Mouse (Mus musculus): ENCODE measurements around the gene C1rb.
"Not testable (repeated sequence)": the region's sequence is repeated elsewhere in the genome, so short reads cannot be mapped to it uniquely, and the experiment has no call there.

C1rb gene

DNA sequence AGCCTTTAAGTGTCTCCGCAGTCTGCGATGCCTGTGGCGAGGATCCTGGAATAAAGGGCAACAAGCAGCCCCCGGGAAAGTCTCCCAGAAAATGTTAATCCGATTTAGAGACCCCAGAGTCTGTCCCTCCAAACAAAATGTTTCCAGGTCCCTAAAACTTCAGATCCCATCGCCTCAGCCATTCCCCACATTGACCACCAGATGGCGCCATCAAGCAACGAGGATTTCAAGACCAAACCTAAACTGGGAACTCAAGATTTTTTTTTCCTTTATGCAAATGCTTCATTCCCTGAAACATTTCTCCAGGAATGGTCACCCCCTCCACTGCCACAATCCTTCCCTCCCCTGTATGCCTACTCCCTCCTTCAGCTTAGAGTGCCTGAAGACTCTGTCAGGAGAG, at the start of gene C1rb:
TSS of gene C1rb (plus strand) at position 269 of the 400 bp plus-strand sequence.
- peak; percentile 75 for DNase-seq (ENCODE audit: low spot score)

- peak; percentile 35 for DNase-seq (ENCODE audit: low spot score)
These were observed 48.0 kb upstream of the C1rb start for GRCm38 (mm10) chr6:124522082-124522481.

GRCm38 (mm10) chr6:124527881-124528280, 42.2 kb upstream of the C1rb start:
- DNase-seq (ENCODE audit: low spot score): no peak

GRCm38 (mm10) chr6:124531077-124531476, 39.0 kb upstream of the C1rb start:
- DNase-seq (ENCODE audit: low spot score): no peak

DNA sequence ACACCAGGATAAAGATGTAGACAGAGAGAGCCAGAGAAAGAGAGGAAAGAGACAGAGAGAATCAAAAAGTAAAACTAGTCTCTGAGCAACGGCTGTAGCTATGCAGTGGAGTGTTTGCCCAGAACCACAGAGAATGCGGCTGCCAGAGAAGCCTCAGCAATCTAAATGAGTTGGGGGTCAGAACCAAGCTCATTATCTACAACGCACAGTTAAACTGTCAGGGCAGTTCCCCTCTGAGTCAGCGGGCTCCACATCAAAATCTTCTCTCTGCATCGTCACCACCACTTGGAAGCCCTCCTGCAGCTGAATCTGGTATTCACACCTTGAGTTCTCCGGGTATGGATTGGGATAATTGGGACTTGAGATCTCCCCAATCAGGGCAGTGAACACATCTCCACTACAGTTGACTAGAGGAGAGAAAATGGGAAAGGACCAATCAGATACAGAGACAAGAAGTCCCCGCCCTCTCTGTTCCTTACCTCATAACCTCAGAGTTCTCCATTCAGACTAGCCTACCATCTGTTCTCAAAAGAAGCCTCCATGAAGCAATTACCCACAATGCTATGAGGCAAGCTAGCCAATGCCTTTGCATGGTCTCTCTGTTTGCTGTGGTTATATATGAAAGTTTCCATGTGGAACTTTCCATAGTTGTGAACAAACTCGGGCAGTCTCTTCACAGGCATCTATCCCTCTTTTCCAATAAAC, 33.8 kb upstream of the C1rb start:
- DNase-seq (ENCODE audit: low spot score): not testable (repeated sequence)

- DNase-seq (ENCODE audit: low spot score): not testable (repeated sequence)
These were observed 28.9 kb upstream of the C1rb start for GRCm38 (mm10) chr6:124541176-124541575.

- peak; percentile 58 for DNase-seq (ENCODE audit: low spot score)
These were observed 27.8 kb upstream of the C1rb start, which contains the start of gene C1s1 for GRCm38 (mm10) chr6:124542284-124542683. TSS of gene C1s1 (minus strand) at chr6:124542359.

DNA sequence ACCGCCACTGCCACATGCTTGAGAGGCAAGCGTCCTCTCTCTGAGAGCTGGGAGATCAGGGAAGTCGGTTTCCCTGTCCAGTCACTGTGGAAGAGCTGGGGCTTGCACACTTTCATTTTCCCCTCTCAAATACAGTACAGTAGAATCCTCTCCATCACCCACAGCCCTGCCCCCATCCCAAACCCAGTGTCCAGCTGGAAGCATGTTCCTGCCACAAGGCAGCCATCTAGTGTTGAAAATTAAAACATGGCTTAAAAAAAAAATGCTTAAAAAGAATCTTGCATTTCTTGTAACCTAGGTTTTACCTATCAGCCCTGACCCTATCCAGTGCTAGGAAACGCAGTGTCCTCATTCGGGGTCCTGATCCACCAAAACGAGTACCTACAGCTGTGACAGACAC, 25.6 kb upstream of the C1rb start:
- no peak for DNase-seq (ENCODE audit: low spot score)

DNA sequence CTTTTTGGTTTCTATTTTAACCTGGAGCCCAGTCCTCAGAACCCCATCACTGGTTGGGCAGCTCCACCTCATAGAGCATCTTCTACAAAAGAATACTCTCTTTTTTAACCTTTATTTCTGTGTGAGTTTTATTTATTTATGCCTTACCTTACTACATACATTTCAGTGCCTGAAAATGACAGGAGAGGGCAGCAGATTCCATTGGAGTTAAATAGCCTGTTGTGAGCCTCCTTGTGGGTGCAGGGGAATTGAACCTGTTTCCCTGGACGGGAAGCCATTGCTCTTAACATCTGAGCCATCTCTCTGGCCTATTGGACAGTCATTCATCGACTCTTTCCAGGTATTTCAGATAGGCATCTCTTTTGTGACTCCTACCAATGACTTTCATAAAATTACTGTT, 24.7 kb upstream of the C1rb start:
- no peak for DNase-seq (ENCODE audit: low spot score)

DNA sequence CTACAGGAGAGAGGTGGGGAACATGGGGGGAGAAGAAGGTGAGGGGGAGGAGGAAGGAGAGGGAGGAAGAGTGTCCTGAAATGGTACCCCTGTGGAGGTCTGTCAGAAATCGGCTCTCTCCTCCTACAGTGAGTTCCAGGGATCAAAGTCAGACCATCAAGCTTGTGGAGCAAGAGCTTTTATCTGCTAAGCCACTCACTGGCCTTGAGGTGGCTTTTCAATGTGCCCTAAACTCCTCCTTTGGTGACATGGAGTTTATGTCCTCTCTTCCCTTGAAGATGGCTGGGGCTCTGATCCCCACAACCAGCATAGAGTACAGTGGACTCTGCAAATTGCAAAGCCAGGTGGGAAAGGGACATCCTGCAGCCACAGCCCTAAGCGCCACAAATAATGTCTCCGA, 22.1 kb upstream of the C1rb start:
- DNase-seq (ENCODE audit: low spot score): not testable (repeated sequence)

- no peak for DNase-seq (ENCODE audit: low spot score)
These were observed 21.0 kb upstream of the C1rb start for GRCm38 (mm10) chr6:124549023-124549550.

DNA sequence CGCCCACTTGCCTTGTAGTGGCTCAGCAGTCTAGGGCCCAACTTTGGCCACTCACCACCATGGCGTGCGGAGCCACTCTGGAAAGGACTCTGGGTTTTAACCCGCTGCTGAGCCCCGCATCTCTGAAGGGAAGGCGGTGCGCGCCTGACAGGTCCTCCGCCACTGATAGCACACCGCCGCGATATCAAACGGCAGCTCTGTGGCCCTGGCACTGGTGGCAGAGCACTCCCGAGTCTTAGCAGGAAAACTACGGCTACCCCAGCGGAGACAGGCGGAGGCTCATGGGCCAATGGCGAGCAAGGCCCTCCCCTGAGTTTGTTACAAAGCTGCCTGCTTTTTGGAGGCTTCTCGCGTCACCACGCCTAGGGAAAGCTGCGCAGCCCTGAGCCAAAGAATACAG, 17.3 kb upstream of the C1rb start:
- DNase-seq (ENCODE audit: low spot score): no peak

GRCm38 (mm10) chr6:124555956-124556355, 14.1 kb upstream of the C1rb start:
- DNase-seq (ENCODE audit: low spot score): not testable (repeated sequence)

GRCm38 (mm10) chr6:124561156-124561555, 8.9 kb upstream of the C1rb start:
- DNase-seq (ENCODE audit: low spot score): not testable (repeated sequence)

DNA sequence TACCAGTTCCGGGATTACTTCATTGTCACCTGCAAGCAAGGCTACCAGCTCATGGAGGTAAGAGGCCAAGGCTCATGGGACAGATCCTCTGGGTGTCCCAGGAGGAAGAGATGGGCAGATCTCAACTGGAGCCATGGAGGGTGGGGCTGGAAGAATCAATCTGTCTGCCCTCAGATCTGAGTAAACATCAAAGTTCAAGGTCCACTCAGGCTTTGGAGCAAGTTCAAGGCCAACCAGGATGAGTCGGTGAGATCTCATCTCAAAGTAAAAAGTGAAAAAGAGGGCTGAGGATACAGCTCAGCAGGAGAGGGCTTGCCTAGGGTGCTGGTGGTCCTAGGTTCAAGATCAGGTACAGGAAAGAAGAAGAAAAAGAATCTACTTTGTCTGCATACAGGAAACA, 8.5 kb upstream of the C1rb start:
- DNase-seq (ENCODE audit: low spot score): not testable (repeated sequence)

DNA sequence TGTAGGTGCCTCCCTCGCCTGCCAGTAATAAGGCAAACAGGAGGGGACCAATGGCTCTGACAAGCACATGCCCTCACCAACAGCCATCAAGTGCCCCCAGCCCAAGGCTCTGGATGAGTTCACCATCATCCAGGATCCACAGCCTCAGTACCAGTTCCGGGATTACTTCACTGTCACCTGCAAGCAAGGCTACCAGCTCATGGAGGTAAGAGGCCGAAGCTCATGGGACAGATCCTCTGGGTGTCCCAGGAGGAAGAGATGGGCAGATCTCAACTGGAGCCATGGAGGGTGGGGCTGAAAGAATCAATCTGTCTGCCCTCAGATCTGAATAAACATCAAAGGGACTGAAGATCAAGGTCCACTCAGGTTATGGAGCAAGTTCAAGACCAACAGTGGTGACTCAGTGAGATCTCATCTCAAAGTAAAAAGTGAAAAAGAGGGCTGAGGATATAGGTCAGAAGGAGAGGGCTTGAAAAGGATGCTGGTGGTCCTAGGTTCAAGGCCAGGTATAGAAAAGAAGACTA, 5.1 kb downstream of the C1rb start:
- DNase-seq (ENCODE audit: low spot score): not testable (repeated sequence)

- not testable (repeated sequence) for DNase-seq (ENCODE audit: low spot score)
These were observed 10.1 kb downstream of the C1rb start for GRCm38 (mm10) chr6:124580155-124580554.

DNA sequence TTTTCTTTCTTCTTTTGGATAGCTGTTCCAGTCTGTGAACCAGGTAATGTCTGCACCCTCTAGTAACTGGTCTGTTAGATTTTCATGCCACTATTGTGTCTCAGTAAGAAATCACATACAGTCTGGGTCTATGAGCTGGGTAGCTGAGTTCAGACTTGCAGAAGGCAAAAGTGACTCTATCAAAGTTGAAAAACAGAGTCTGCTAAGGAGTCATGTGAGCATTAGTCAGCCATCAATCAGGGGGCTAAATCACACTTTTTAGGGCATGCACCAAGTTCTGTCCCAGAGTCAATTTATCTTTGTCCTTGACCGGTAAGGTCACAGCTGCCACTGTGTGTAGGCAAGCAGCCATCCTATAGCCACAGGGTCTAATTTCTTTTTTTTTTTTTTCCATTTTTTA, 12.1 kb downstream of the C1rb start:
- DNase-seq (ENCODE audit: low spot score): no peak

DNA sequence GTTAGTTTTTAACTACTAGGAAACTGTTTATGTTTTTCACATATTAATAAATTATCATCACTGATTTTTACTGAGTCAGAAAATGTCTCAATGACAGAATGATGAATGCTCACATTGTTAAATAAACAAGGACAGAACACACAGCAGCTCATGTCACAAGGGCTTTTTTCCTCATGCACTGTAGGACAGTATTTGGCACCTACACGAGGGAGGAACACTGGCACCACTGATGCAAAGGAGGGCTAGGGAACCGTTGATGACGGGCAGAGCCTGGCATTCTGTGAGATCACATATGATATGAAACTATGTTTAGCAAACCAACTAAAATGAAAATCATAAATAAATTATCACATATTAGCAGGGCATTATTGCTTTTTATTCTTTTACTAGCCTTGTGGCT, 14.8 kb downstream of the C1rb start:
- DNase-seq (ENCODE audit: low spot score): no peak

- DNase-seq (ENCODE audit: low spot score): no peak
These were observed 15.7 kb downstream of the C1rb start for GRCm38 (mm10) chr6:124585761-124586160.

- no peak for DNase-seq (ENCODE audit: low spot score)
These were observed 16.2 kb downstream of the C1rb start for GRCm38 (mm10) chr6:124586266-124586665.

GRCm38 (mm10) chr6:124588771-124589170, 18.7 kb downstream of the C1rb start:
- no peak for DNase-seq (ENCODE audit: low spot score)

DNA sequence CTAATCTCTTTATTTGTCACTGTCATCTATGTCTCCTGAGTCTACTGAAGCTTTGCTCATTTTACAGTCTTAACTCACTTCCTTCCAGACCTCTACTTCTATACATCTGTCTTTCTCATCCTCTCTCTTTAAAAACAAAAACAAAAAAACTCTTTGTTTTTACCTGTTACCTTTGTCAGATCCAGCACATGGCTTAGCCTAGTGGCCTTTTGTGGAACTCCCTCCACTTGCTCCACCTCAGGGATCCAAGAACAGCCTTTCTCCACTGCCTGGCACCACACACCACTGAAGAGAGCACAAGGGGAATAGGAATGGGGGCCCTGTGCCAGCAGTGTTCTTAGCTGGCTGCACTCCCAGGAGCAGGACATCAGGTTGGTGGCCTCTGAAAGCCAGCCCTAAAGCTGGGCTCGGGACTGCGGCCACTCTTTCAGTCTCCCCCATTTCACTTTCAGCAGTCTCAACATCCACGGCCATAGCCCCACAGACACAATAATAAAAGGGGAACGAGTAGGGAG, 22.1 kb downstream of the C1rb start:
- DNase-seq (ENCODE audit: low spot score): no peak

All from layer of hippocampus, adult 11-12 months (tissue).